Mouse (Mus musculus) macrophage (primary cell): ENCODE measurements around the gene Rpl9-ps6. TPM values are rescaled to one million over a fixed set of nuclear protein-coding genes. Genes with fewer than 3 reads are reported as not detected.
"Not testable (repeated sequence)": the region's sequence is repeated elsewhere in the genome, so short reads cannot be mapped to it uniquely, and the experiment has no call there.

Source experiments
- H3K27ac ChIP-seq: fragments of 350-480 bp; formaldehyde crosslinking; 2 replicates; pipeline ENCODE4 v1.9.0; 2021
- H3K36me3 ChIP-seq: fragments of 350-480 bp; formaldehyde crosslinking; 2 replicates; pipeline ENCODE4 v1.9.0; 2021; ENCODE audit errors: inconsistent target
- H3K4me3 ChIP-seq: fragments of 350-480 bp; formaldehyde crosslinking; 2 replicates; pipeline ENCODE4 v1.9.0; 2021; ENCODE audit errors: inconsistent target
- H3K79me2 ChIP-seq: fragments of 350-480 bp; formaldehyde crosslinking; 2 replicates; pipeline ENCODE4 v1.9.0; 2021; ENCODE audit errors: inconsistent target
- WGBS: methylation state at CpG from one replicate; pipeline ENCODE4 v1.1.7; 2026; ENCODE audit warnings: inconsistent platforms; ENCODE audit not compliant: missing documents; 5-methylcytosine and 5-hydroxymethylcytosine counted together
- polyA plus RNA-seq: library from polyadenylated mRNA; stranded (reverse); fragments of 250-400 nt; gene quantifications from 3 replicates; pipeline ENCODE4 v1.2.4, GENCODE M21; 2018; ENCODE audit warnings: inconsistent platforms

Rpl9-ps6 gene
- polyA plus RNA-seq, 1 experiment from 2014 or later = 2.4 TPM

GRCm38 (mm10) chr19:32470059-32470497, 3.7 kb upstream of the Rpl9-ps6 start:
- Histone ChIP-seq H3K4me3 (no peak overlapping the region), H3K36me3 (no peaks in the 10 kb centered on the region), H3K79me2 (no peaks in the 10 kb centered on the region), H3K27ac (no peak overlapping the region)
- WGBS = 8% methylated on average over 6 of the region's 6 CpGs

GRCm38 (mm10) chr19:32467325-32467724, 947 bp upstream of the Rpl9-ps6 start:
- 96% methylated on average over 5 of the region's 5 CpGs for WGBS
- H3K36me3 ChIP-seq = no peaks in the 10 kb centered on the region
- H3K4me3 ChIP-seq = no peak overlapping the region
- H3K27ac ChIP-seq = no peak overlapping the region
- H3K79me2 ChIP-seq = no peaks in the 10 kb centered on the region

GRCm38 (mm10) chr19:32465228-32465627, 1.1 kb downstream of the Rpl9-ps6 start:
- Histone ChIP-seq H3K27ac (no peak overlapping the region), H3K4me3 (no peak overlapping the region), H3K79me2 (no peaks in the 10 kb centered on the region), H3K36me3 (no peaks in the 10 kb centered on the region)
- WGBS = 91% methylated on average over 4 of the region's 4 CpGs

- no peak overlapping the region for H3K27ac ChIP-seq
- WGBS = 95% methylated on average over 6 of the region's 6 CpGs
- no peaks in the 10 kb centered on the region for H3K79me2 ChIP-seq
- H3K4me3 ChIP-seq = no peak overlapping the region
- no peaks in the 10 kb centered on the region for H3K36me3 ChIP-seq
Measured at GRCm38 (mm10) chr19:32463037-32463436, 3.3 kb downstream of the Rpl9-ps6 start.

- not testable (repeated sequence) for H3K36me3 ChIP-seq, H3K27ac ChIP-seq, H3K4me3 ChIP-seq, H3K79me2 ChIP-seq
- WGBS = 79% methylated on average over 8 of the region's 8 CpGs
Measured at GRCm38 (mm10) chr19:32457631-32458030, 8.7 kb downstream of the Rpl9-ps6 start.

- 93% methylated on average over 1 of the region's 2 CpGs for WGBS
- H3K79me2 ChIP-seq = no peaks in the 10 kb centered on the region
Measured at GRCm38 (mm10) chr19:32456744-32457143, 9.6 kb downstream of the Rpl9-ps6 start.

GRCm38 (mm10) chr19:32452231-32452630, 14.1 kb downstream of the Rpl9-ps6 start:
- 90% methylated on average over 4 of the region's 4 CpGs for whole genome bisulfite sequencing
- H3K27ac ChIP-seq = no peak overlapping the region
- H3K4me3 ChIP-seq = no peak overlapping the region
- no peaks in the 10 kb centered on the region for H3K79me2 ChIP-seq
- H3K36me3 ChIP-seq = no peaks in the 10 kb centered on the region

More at GRCm38 (mm10) chr19:32456744-32457143, 9.6 kb downstream of the Rpl9-ps6 start:
- H3K27ac ChIP-seq = no peak overlapping the region
- H3K36me3 ChIP-seq = no peaks in the 10 kb centered on the region
- H3K4me3 ChIP-seq = no peak overlapping the region

GRCm38 (mm10) chr19:32448931-32449330, 17.4 kb downstream of the Rpl9-ps6 start:
- Histone ChIP-seq H3K27ac (no peak overlapping the region), H3K4me3 (no peak overlapping the region), H3K79me2 (no peaks in the 10 kb centered on the region), H3K36me3 (no peaks in the 10 kb centered on the region)
- WGBS = 96% methylated on average over 8 of the region's 10 CpGs

- Histone ChIP-seq H3K36me3 (no peaks in the 10 kb centered on the region), H3K27ac (no peak overlapping the region), H3K79me2 (no peaks in the 10 kb centered on the region), H3K4me3 (no peak overlapping the region)
- 100% methylated on average over 4 of the region's 11 CpGs for WGBS
Measured at GRCm38 (mm10) chr19:32441568-32441967, 24.8 kb downstream of the Rpl9-ps6 start.

GRCm38 (mm10) chr19:32439356-32439755, 27.0 kb downstream of the Rpl9-ps6 start:
- Histone ChIP-seq H3K36me3 (no peaks in the 10 kb centered on the region), H3K79me2 (no peaks in the 10 kb centered on the region)
- 89% methylated on average over 2 of the region's 2 CpGs for WGBS

GRCm38 (mm10) chr19:32425856-32426255, 40.5 kb downstream of the Rpl9-ps6 start:
- 100% methylated on average over 3 of the region's 3 CpGs for WGBS
- H3K79me2 ChIP-seq = no peaks in the 10 kb centered on the region
- H3K4me3 ChIP-seq = no peak overlapping the region
- H3K27ac ChIP-seq = no peak overlapping the region
- no peaks in the 10 kb centered on the region for H3K36me3 ChIP-seq

More at GRCm38 (mm10) chr19:32439356-32439755, 27.0 kb downstream of the Rpl9-ps6 start:
- Histone ChIP-seq H3K27ac (no peak overlapping the region), H3K4me3 (no peak overlapping the region)

- Histone ChIP-seq H3K27ac (no peak overlapping the region), H3K36me3 (no peaks in the 10 kb centered on the region), H3K79me2 (no peaks in the 10 kb centered on the region), H3K4me3 (no peak overlapping the region)
- WGBS = 93% methylated on average over 3 of the region's 3 CpGs
Measured at GRCm38 (mm10) chr19:32424706-32425105, 41.7 kb downstream of the Rpl9-ps6 start.

GRCm38 (mm10) chr19:32419069-32419468, 47.3 kb downstream of the Rpl9-ps6 start:
- no peak overlapping the region for H3K4me3 ChIP-seq
- no peak overlapping the region for H3K27ac ChIP-seq
- H3K36me3 ChIP-seq = no peaks in the 10 kb centered on the region
- 96% methylated on average over 3 of the region's 3 CpGs for WGBS
- H3K79me2 ChIP-seq = no peaks in the 10 kb centered on the region

GRCm38 (mm10) chr19:32416692-32417317, 49.6 kb downstream of the Rpl9-ps6 start:
- Histone ChIP-seq H3K36me3 (no peaks in the 10 kb centered on the region), H3K79me2 (no peaks in the 10 kb centered on the region), H3K4me3 (no peak overlapping the region), H3K27ac (no peak overlapping the region)
- WGBS = 95% methylated on average over 7 of the region's 7 CpGs
